Mouse (Mus musculus): Measurements from ENCODE around the gene Cers2. TPM values are rescaled to one million over a fixed set of nuclear protein-coding genes. Genes with fewer than 3 reads are reported as not detected.
"Not testable (repeated sequence)": the region's sequence is repeated elsewhere in the genome, so short reads cannot be mapped to it uniquely, and the experiment has no call there.

The Cers2 gene
- total RNA-seq, 2 experiments from 2014 or later, result 37.4 to 42.2 TPM

DNA sequence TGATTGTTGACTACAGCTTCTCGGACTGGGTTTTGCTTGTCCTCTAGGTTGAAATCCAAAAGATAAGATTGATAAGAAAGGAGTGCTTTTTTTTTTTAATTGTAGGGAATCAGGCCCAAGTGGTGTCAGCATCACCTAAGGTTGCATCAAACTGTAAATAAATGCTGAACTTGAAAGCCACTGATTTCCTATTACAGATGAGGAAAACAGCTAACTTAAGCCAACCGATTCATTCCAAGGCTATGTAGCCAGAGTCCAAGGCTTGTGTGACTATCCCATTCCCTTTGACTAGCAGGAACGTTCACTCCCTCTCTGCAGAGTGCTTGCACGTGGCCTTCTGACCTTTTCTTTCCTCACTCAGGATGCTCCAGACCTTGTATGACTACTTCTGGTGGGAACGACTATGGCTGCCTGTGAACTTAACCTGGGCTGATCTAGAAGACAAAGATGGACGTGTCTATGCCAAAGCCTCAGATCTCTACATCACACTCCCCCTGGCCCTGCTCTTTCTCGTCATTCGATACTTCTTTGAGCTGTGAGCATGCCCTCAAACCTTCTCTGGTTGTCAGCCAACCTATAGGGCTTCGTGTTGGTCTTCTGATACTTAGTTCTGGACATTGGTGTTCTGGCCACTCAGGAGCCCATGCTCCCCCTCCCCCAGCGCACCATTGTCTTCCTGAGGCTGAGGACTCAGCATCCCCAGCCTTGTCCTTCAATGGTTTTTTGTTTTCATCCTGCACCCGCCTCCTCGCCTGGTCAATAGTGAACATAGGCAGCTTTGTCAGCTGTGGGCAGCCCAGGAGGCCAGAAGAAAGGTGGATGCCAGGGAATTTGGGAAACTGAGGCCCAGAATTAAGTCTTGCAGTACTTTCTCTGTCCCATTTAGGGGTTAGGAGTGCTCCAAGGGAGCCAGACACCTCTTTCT, 5.4 kb downstream of the Cers2 start:
- intact Hi-C loops (cut with DNase I), result no loop called here
- H3K27ac ChIP-seq, result peak overlapping the region; percentile 64
- no peak overlapping the region for H3K4me3 ChIP-seq
- peak in 1 of 2 experiments; percentile 16 for DNase-seq (ENCODE audit: extremely low spot score in 1 of 2, low spot score in 2 of 2)
- TF ChIP-seq CTCF (IDR thresholded peaks at IDR 0.05), result no peak

- no peak for TF ChIP-seq CTCF (IDR thresholded peaks at IDR 0.05)
- H3K4me3 ChIP-seq, result no peak overlapping the region
- no peak for DNase-seq (ENCODE audit: extremely low spot score in 1 of 2, low spot score in 2 of 2)
- intact Hi-C loops (cut with DNase I), result no loop called here
- H3K27ac ChIP-seq, result peak overlapping the region; percentile 20; the same call in 1 of the 2 replicates
Measured at GRCm38 (mm10) chr3:95323429-95323828, 8.8 kb downstream of the Cers2 start.

GRCm38 (mm10) chr3:95324454-95325144, 10.0 kb downstream of the Cers2 start:
- DNase-seq (ENCODE audit: extremely low spot score in 1 of 2, low spot score in 2 of 2), result no peak
- Histone ChIP-seq H3K4me3 (no peak overlapping the region), H3K27ac (no peak overlapping the region)
- intact Hi-C loops (cut with DNase I), result no loop called here
- peak; percentile 32 for TF ChIP-seq CTCF (IDR thresholded peaks at IDR 0.05)

GRCm38 (mm10) chr3:95328803-95329404, 14.3 kb downstream of the Cers2 start:
- Histone ChIP-seq H3K4me3 (no peak overlapping the region), H3K27ac (no peak overlapping the region)
- TF ChIP-seq CTCF (IDR thresholded peaks at IDR 0.05), result no peak
- DNase-seq (ENCODE audit: extremely low spot score in 1 of 2, low spot score in 2 of 2), result no peak
- intact Hi-C loops (cut with DNase I), result no loop called here

DNA sequence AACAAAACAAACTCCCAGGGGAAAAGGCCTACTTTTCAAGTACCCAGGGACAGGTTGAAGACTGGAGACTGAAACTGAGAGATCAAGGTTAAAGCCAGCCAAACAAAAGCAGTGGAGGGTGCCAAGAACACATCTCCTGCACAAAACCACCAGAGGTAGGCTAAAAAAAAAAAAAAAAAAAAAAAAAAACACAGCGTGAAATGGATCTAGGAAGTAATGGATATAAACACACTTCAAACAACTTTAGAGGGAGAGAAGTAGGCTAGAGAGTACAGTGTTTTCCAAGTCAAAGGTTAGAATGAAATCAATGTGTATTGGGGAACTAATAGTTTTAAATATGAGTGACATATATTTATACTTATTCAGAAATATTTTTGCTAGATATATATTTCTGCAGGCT, 16.9 kb downstream of the Cers2 start:
- DNase-seq (ENCODE audit: extremely low spot score in 1 of 2, low spot score in 2 of 2), result no peak
- TF ChIP-seq CTCF (IDR thresholded peaks at IDR 0.05), result no peak
- no peak overlapping the region for H3K4me3 ChIP-seq
- intact Hi-C loops (cut with DNase I), result no loop called here
- H3K27ac ChIP-seq, result no peak overlapping the region

GRCm38 (mm10) chr3:95337345-95337744, 22.8 kb downstream of the Cers2 start:
- intact Hi-C loops (cut with DNase I), result no loop called here
- Histone ChIP-seq H3K4me3 (no peak overlapping the region), H3K27ac (no peak overlapping the region)
- no peak for TF ChIP-seq CTCF (IDR thresholded peaks at IDR 0.05)
- DNase-seq (ENCODE audit: extremely low spot score in 1 of 2, low spot score in 2 of 2), result no peak

GRCm38 (mm10) chr3:95338251-95338650, 23.7 kb downstream of the Cers2 start:
- intact Hi-C loops (cut with DNase I), result no loop called here
- no peak overlapping the region for H3K4me3 ChIP-seq
- TF ChIP-seq CTCF (IDR thresholded peaks at IDR 0.05), result no peak
- H3K27ac ChIP-seq, result no peak overlapping the region
- DNase-seq (ENCODE audit: extremely low spot score in 1 of 2, low spot score in 2 of 2), result no peak

DNA sequence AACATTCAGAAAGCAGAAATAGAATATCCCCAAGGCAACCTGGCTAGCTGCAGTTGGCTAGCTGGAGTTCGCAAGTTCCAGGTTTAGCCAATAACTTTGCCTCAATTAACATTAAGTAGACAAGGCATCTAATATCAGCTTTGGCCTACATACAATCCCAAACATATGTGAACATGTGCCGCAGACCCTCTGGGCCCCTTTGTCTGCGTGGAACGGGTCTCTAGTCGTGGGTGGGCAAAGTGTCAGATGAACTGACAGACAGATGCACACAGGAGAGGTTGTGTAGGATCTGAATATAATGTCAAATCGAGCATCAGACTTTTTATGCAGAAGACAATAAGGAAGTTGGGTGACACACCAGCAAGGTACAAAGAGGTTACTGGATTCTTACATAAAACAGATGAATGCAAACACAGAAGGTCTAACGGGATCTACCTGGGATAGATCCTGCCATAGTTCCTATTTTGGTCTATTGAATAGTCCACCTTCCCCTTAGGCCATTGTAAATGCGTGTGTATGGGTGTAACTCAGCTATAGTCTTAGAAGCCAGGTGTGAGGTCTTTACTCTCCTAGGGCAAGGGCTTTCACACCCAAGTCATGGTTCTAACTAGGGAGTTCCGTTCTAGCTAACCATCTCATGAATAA, 28.9 kb downstream of the Cers2 start:
- intact Hi-C loops (cut with DNase I), result loop anchor here (10.0 kb wide), 1 partner anchor 441 kb away; no protein-coding TSS in a partner anchor
- not testable (repeated sequence) for DNase-seq (ENCODE audit: extremely low spot score in 1 of 2, low spot score in 2 of 2)

GRCm38 (mm10) chr3:95346454-95346853, 31.9 kb downstream of the Cers2 start:
- Histone ChIP-seq H3K27ac (no peak overlapping the region), H3K4me3 (no peak overlapping the region)
- intact Hi-C loops (cut with DNase I), result loop anchor here (10.0 kb wide), 1 partner anchor 438 kb away; no protein-coding TSS in a partner anchor
- no peak for TF ChIP-seq CTCF (IDR thresholded peaks at IDR 0.05)
- DNase-seq (ENCODE audit: extremely low spot score in 1 of 2, low spot score in 2 of 2), result no peak

More for the DNA sequence above, 28.9 kb downstream of the Cers2 start:
- not testable (repeated sequence) for H3K4me3 ChIP-seq, H3K27ac ChIP-seq

DNA sequence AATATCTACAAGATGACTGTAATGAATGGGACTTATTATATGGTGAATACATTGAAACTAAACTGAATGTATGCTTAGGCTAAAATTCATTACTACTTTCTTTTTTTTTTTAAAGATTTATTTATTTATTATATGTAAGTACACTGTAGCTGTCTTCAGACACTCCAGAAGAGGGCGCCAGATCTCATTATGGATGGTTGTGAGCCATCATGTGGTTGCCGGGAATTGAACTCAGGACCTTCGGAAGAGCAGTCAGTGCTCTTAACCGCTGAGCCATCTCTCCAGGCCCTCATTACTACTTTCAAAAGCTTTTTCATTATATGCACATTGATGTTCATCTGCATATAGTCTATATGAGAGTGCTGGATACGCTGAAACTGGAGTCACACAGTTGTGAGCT, 33.8 kb downstream of the Cers2 start:
- DNase-seq (ENCODE audit: extremely low spot score in 1 of 2, low spot score in 2 of 2); H3K27ac ChIP-seq; H3K4me3 ChIP-seq: not testable (repeated sequence)
- peak; percentile 24 for TF ChIP-seq CTCF (IDR thresholded peaks at IDR 0.05)
- intact Hi-C loops (cut with DNase I), result loop anchor here (2.0 to 10.0 kb wide), 2 partner anchors 102 to 436 kb away; no protein-coding TSS in a partner anchor

DNA sequence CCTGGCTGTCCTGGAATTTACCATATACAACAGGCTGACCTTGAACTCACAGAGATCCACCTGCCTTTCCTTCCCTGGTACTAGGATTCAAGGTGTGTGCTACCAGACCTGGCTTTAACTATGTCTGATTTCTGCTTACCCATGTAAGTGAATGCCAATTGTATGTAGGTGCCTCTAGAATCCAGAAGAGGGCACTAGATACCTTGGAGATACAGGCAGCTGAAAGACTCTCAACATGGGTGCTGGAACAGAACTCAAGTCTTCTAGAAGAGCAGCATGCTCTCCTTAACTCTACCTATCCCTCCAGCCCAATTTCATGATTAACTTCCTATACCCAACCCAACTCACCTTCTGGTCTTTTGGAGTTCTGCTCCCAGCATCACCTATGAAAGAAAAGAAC, 34.9 kb downstream of the Cers2 start:
- no peak overlapping the region for H3K4me3 ChIP-seq
- TF ChIP-seq CTCF (IDR thresholded peaks at IDR 0.05), result peak; percentile 61
- H3K27ac ChIP-seq, result no peak overlapping the region
- intact Hi-C loops (cut with DNase I), result loop anchor here (2.0 to 10.0 kb wide), 2 partner anchors 101 to 435 kb away; no protein-coding TSS in a partner anchor
- DNase-seq (ENCODE audit: extremely low spot score in 1 of 2, low spot score in 2 of 2), result no peak

DNA sequence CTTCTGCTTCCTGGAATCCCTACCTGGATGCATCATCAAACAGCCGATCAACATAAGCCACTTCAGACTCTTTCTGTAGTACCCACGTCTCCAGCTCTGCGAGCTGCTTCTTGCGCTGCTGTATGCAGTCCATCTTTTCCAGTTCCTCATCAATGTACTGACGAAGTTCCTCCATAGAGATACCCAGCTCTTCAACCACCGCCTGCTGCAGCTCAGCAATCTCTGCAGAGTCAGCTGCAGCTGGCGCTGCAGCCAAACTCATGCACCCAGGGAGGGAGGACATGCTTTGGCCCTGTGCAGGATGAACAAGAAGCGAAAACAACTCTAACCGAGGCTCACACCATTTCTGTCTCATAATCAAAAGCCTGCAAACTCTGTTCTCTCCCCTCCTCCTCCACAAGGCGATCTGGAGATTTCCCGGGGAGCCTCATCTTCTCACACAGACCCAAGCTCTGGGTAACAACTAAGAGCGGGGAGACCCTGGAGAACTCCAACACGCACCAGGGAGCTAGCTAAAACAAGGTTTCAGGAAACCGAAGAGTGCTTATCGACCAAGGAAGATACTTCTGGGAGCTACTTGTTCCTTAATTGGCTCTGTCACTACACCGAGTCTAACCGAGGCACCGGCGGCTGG, 41.4 kb downstream of the Cers2 start:
- DNase-seq (ENCODE audit: extremely low spot score in 1 of 2, low spot score in 2 of 2), result peak; percentile 6 to 19
- not testable (repeated sequence) for H3K4me3 ChIP-seq, H3K27ac ChIP-seq
- intact Hi-C loops (cut with DNase I), result loop anchor here (2.0 kb wide), 1 partner anchor 79 kb away; the partner anchor contains the start of gene Arnt

- Histone ChIP-seq H3K27ac (peak within 1 kb of the TSS; percentile 40; the same call in 1 of the 2 replicates), H3K4me3 (peak within 1 kb of the TSS; percentile 45)
- intact Hi-C loops (cut with DNase I), result loop anchor here (2.0 kb wide), 1 partner anchor 78 kb away; the partner anchor contains the start of gene Arnt
- peak; percentile 94 for DNase-seq (ENCODE audit: extremely low spot score in 1 of 2, low spot score in 2 of 2)
Measured at GRCm38 (mm10) chr3:95356701-95357449, 42.3 kb downstream of the Cers2 start, which contains the start of gene Setdb1. Gene Setdb1 (minus strand): TSS chr3:95357202.
